Mouse (Mus musculus) G1E (cell line): ENCODE measurements at regions not wholly inside any gene's neighbourhood (a gene's known extent, or its start where the extent isn't known, plus 50 kb on each side); places are given as distances from the start of the nearest gene placed in this dataset.

Source experiments
- ATAC-seq: 2 replicates; pipeline ENCODE4 v1.8.0; 2016; ENCODE audit warnings: mild to moderate bottlenecking; ENCODE audit not compliant: insufficient number of reproducible peaks, poor library complexity, low FRiP score, severe bottlenecking; ENCODE audit errors: extremely low read depth
- DNase-seq: peaks from one replicate; pipeline ENCODE4 v3.0.0; 2012; ENCODE audit warnings: low spot score
- H3K27me3 ChIP-seq: 2 replicates; pipeline ENCODE4 v1.6.1; 2012; ENCODE audit warnings: mild to moderate bottlenecking, low read length, inconsistent platforms; ENCODE audit not compliant: insufficient read depth
- H3K36me3 ChIP-seq: replicated peaks from 2 replicates; pipeline ENCODE3; 2012; ENCODE audit warnings: mild to moderate bottlenecking, inconsistent platforms
- H3K4me1 ChIP-seq: 2 replicates; pipeline ENCODE4 v1.6.1; 2012; ENCODE audit warnings: low read depth, low read length, inconsistent platforms, mixed read lengths; ENCODE audit not compliant: insufficient read depth
- H3K4me3 ChIP-seq: 2 replicates; pipeline ENCODE4 v1.5.1; 2012; ENCODE audit warnings: low read depth, mild to moderate bottlenecking, inconsistent platforms, low read length, moderate library complexity, mixed read lengths
- H3K9me3 ChIP-seq: replicated peaks from 2 replicates; pipeline ENCODE4 v1.6.1; 2012; ENCODE audit warnings: inconsistent platforms
- CTCF ChIP-seq: IDR thresholded peaks from 2 replicates; pipeline ENCODE4 v1.5.1; 2012; ENCODE audit warnings: low read depth, low read length, inconsistent platforms, mixed read lengths
- GATA1 ChIP-seq: IDR thresholded peaks from 2 replicates; pipeline ENCODE4 v1.6.1; 2012; ENCODE audit warnings: borderline replicate concordance, low read length, inconsistent platforms, mixed read lengths
- GATA2 ChIP-seq: IDR thresholded peaks from 2 replicates; pipeline ENCODE4 v1.6.1; 2012; ENCODE audit warnings: low read depth, low read length, inconsistent platforms, borderline replicate concordance
- POLR2AphosphoS5 ChIP-seq: IDR thresholded peaks from 2 replicates; pipeline ENCODE4 v1.6.1; 2012; ENCODE audit warnings: low read depth, low read length, inconsistent platforms; ENCODE audit not compliant: insufficient replicate concordance
- TAL1 ChIP-seq: conservative IDR thresholded peaks from 2 replicates; pipeline ENCODE4 v1.6.1; 2012; ENCODE audit warnings: low read depth, low read length, inconsistent platforms, mixed read lengths

DNA sequence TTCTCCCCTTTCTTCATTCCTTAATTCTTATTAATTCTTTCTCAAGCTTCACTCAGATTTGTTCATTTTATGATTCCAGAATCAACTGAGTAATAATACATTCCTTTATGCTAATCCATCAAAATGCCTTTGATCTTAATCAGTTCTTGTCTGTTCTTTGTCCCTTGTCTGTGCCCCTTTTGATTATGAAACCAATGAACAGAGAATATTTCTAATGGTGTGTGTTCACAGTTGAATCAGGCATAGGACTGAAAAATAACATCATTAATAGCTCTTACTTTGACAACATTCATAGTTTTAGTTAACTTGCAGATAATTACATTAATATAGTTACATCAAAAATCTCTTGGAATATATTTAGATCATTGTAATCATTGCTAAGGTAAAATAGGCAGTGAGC, 114.5 kb downstream of the Gm9733 start:
- ATAC-seq = no peak
- no peak for DNase-seq
- TF ChIP-seq GATA2 = no peak
- no peak for TF ChIP-seq CTCF
- TF ChIP-seq TAL1 = no peak
- TF ChIP-seq GATA1 = no peak
- TF ChIP-seq POLR2AphosphoS5 = no peak
- H3K4me1 ChIP-seq = no peaks in the 10 kb centered on the region
- H3K36me3 ChIP-seq = no peaks in the 10 kb centered on the region
- H3K4me3 ChIP-seq = no peak overlapping the region
- no peaks in the 10 kb centered on the region for H3K9me3 ChIP-seq
- H3K27me3 ChIP-seq = no peaks in the 10 kb centered on the region; the same call in 1 of the 2 replicates

- H3K4me3 ChIP-seq = no peak overlapping the region
Observed at GRCm38 (mm10) chr3:15219275-15219674, 112.8 kb downstream of the Gm9733 start.

GRCm38 (mm10) chr3:15223266-15223665, 108.8 kb downstream of the Gm9733 start:
- no peak for ATAC-seq

More at GRCm38 (mm10) chr3:15219275-15219674, 112.8 kb downstream of the Gm9733 start:
- no peaks in the 10 kb centered on the region for H3K4me1 ChIP-seq
- no peaks in the 10 kb centered on the region; the same call in 1 of the 2 replicates for H3K27me3 ChIP-seq
- H3K36me3 ChIP-seq = no peaks in the 10 kb centered on the region
- no peaks in the 10 kb centered on the region for H3K9me3 ChIP-seq
- ATAC-seq = no peak
- DNase-seq = no peak
- TF ChIP-seq GATA2 (no peak), CTCF (no peak), GATA1 (no peak), TAL1 (no peak), POLR2AphosphoS5 (no peak)

GRCm38 (mm10) chr3:15224452-15224851, 107.7 kb downstream of the Gm9733 start:
- peak; percentile 63 for ATAC-seq

More at GRCm38 (mm10) chr3:15223266-15223665, 108.8 kb downstream of the Gm9733 start:
- no peaks in the 10 kb centered on the region for H3K4me1 ChIP-seq
- no peak overlapping the region for H3K4me3 ChIP-seq
- TF ChIP-seq POLR2AphosphoS5 = no peak
- H3K27me3 ChIP-seq = no peaks in the 10 kb centered on the region; the same call in 1 of the 2 replicates
- no peaks in the 10 kb centered on the region for H3K9me3 ChIP-seq
- H3K36me3 ChIP-seq = no peaks in the 10 kb centered on the region
- DNase-seq = no peak

GRCm38 (mm10) chr3:15228641-15229040, 103.5 kb downstream of the Gm9733 start:
- ATAC-seq (no peak), DNase-seq (no peak)
- TF ChIP-seq CTCF (no peak), GATA2 (no peak), TAL1 (no peak), POLR2AphosphoS5 (no peak), GATA1 (no peak)
- H3K36me3 ChIP-seq = no peaks in the 10 kb centered on the region
- H3K27me3 ChIP-seq = peaks cover 3% of the 10 kb centered on the region; the same call in 1 of the 2 replicates
- H3K9me3 ChIP-seq = no peaks in the 10 kb centered on the region
- H3K4me3 ChIP-seq = no peak overlapping the region
- peaks cover 4% of the 10 kb centered on the region; the same call in 1 of the 2 replicates for H3K4me1 ChIP-seq

More at GRCm38 (mm10) chr3:15224452-15224851, 107.7 kb downstream of the Gm9733 start:
- no peak overlapping the region for H3K4me3 ChIP-seq
- TF ChIP-seq TAL1 = no peak
- H3K9me3 ChIP-seq = no peaks in the 10 kb centered on the region
- no peak for DNase-seq
- no peaks in the 10 kb centered on the region for H3K4me1 ChIP-seq
- no peaks in the 10 kb centered on the region; the same call in 1 of the 2 replicates for H3K27me3 ChIP-seq
- no peaks in the 10 kb centered on the region for H3K36me3 ChIP-seq

GRCm38 (mm10) chr3:15230204-15230603, 101.9 kb downstream of the Gm9733 start:
- Histone ChIP-seq H3K27me3 (peaks cover 3% of the 10 kb centered on the region; the same call in 1 of the 2 replicates), H3K9me3 (no peaks in the 10 kb centered on the region), H3K4me1 (peaks cover 4% of the 10 kb centered on the region; the same call in 1 of the 2 replicates), H3K36me3 (no peaks in the 10 kb centered on the region), H3K4me3 (no peak overlapping the region)
- ATAC-seq (no peak), DNase-seq (no peak)
- TF ChIP-seq CTCF = no peak
- no peak for TF ChIP-seq GATA1
- TF ChIP-seq POLR2AphosphoS5 = no peak
- no peak for TF ChIP-seq GATA2
- TF ChIP-seq TAL1 = no peak

- Histone ChIP-seq H3K36me3 (no peaks in the 10 kb centered on the region), H3K27me3 (peaks cover 4% of the 10 kb centered on the region; the same call in 1 of the 2 replicates), H3K4me3 (no peak overlapping the region), H3K9me3 (no peaks in the 10 kb centered on the region), H3K4me1 (peaks cover 4% of the 10 kb centered on the region; the same call in 1 of the 2 replicates)
- ATAC-seq = no peak; the same call in 1 of the 2 replicates
- no peak for DNase-seq
- TF ChIP-seq GATA1 (no peak), GATA2 (no peak), TAL1 (no peak), POLR2AphosphoS5 (no peak), CTCF (no peak)
Observed at GRCm38 (mm10) chr3:15231433-15231832, 100.7 kb downstream of the Gm9733 start.
